Mouse (Mus musculus): ENCODE results near the gene Ppm1h.

DNA sequence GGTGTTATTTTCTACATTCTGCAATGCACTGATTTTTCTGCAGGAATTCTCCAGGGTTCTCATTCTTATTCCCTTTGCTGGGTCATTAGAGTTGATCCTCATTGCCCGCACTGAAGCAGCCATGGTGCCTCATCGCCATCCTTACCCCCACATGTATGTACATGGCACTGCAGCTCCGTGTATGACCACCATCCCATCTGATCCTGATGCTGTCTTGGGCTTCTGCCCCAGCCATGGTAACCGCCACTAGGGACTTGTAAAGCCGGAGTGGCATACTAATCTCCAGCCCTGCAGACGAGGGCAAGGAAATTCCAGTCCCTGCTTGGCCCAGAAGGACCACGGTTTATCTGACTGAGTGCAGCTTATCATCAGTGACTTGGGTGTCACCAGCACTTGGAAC is 86.1 kb downstream of the Ppm1h start:
- TF ChIP-seq CTCF (IDR thresholded peaks at IDR 0.05): no peak
- TF ChIP-seq EP300 (IDR thresholded peaks at IDR 0.05): no peak

Measured in lung, postnatal 0 days (tissue).